Mouse (Mus musculus) midbrain, embryonic 11.5 days (tissue): Measurements from ENCODE around the gene Fgd4. TPM values are rescaled to one million over a fixed set of nuclear protein-coding genes. Genes with fewer than 3 reads are reported as not detected.

ENCODE experiments used
- ATAC-seq: fragments of 200-750 bp; cut with Nextera tagmentation; 2 replicates; pipeline ENCODE4 v1.8.0; 2017; ENCODE audit warnings: moderate TSS enrichment, moderate library complexity; ENCODE audit not compliant: low FRiP score
- DNase-seq: peaks from one replicate; pipeline ENCODE4 v3.0.0; 2015; ENCODE audit warnings: low spot score; ENCODE audit errors: missing footprints
- H3K27ac ChIP-seq: fragments of 300-500 bp; sonication (generic); 2 replicates; pipeline ENCODE4 v1.5.1; 2014; ENCODE audit warnings: low read depth, low read length
- H3K27me3 ChIP-seq: fragments of 300-500 bp; sonication (generic); 2 replicates; pipeline ENCODE4 v1.6.1; 2014; ENCODE audit warnings: mild to moderate bottlenecking, low read length, moderate library complexity, mixed read lengths; ENCODE audit not compliant: control insufficient read depth, insufficient read depth
- H3K36me3 ChIP-seq: fragments of 300-500 bp; sonication (generic); 2 replicates; pipeline ENCODE4 v1.6.1; 2014; ENCODE audit warnings: mild to moderate bottlenecking, low read length, moderate library complexity, mixed read lengths; ENCODE audit not compliant: control insufficient read depth, insufficient read depth
- H3K4me1 ChIP-seq: fragments of 300-500 bp; sonication (generic); 2 replicates; pipeline ENCODE4 v1.6.1; 2014; ENCODE audit warnings: low read length; ENCODE audit not compliant: control insufficient read depth, insufficient read depth
- H3K4me2 ChIP-seq: fragments of 300-500 bp; sonication (generic); 2 replicates; pipeline ENCODE4 v1.6.1; 2014; ENCODE audit warnings: mild to moderate bottlenecking, moderate library complexity
- H3K4me3 ChIP-seq: fragments of 300-500 bp; sonication (generic); 2 replicates; pipeline ENCODE4 v1.5.1; 2014; ENCODE audit warnings: low read depth, low read length
- H3K9ac ChIP-seq: fragments of 300-500 bp; sonication (generic); 2 replicates; pipeline ENCODE4 v1.6.1; 2014; ENCODE audit warnings: low read length
- H3K9me3 ChIP-seq: fragments of 300-500 bp; sonication (generic); 2 replicates; pipeline ENCODE4 v1.6.1; 2016; ENCODE audit warnings: low read length; ENCODE audit not compliant: control insufficient read depth
- WGBS: fragments of 180-500 bp; shearing (Covaris S2); extraction: QIAGEN DNeasy Blood & Tissue Kit; methylation state at CpG from one replicate; pipeline ENCODE4 v1.1.7; 2014; 5-methylcytosine and 5-hydroxymethylcytosine counted together
- polyA plus RNA-seq: library from polyadenylated mRNA; unstranded; fragments of >200 nt; fragmentation: Nextera tagmentation; extraction: Ambion mirVana; gene quantifications from 2 replicates; pipeline ENCODE4 v1.2.1, GENCODE M21; 2014

Gene Fgd4
- polyA plus RNA-seq, result 15.9 and 20.9 TPM in 2 replicates

GRCm38 (mm10) chr16:16600461-16600860 is at the start of gene Fgd4:
Fgd4 (minus strand) TSS chr16:16600549.
- peak within 1 kb of the TSS; percentile 97 for H3K4me2 ChIP-seq
- ATAC-seq (0 out of 2 replicates have a peak, but pooled peaks have one; percentile 8), DNase-seq (peak; percentile 85)
- H3K4me3 ChIP-seq, result peak within 1 kb of the TSS; percentile 72
- peaks cover 7% of the 10 kb centered on the region; the same call in 1 of the 2 replicates for H3K27me3 ChIP-seq
- H3K9me3 ChIP-seq, result no peaks in the 10 kb centered on the region
- H3K36me3 ChIP-seq, result no peaks in the 10 kb centered on the region
- H3K9ac ChIP-seq, result peak within 1 kb of the TSS; percentile 83
- H3K4me1 ChIP-seq, result peaks cover 8% of the 10 kb centered on the region
- no peak within 1 kb of the TSS for H3K27ac ChIP-seq
- 58% methylated on average over 5 of the region's 5 CpGs for WGBS

GRCm38 (mm10) chr16:16645148-16645547 is 44.8 kb upstream of the Fgd4 start:
- DNase-seq (no peak), ATAC-seq (no peak)
- no peak overlapping the region for H3K4me3 ChIP-seq
- no peak overlapping the region for H3K27ac ChIP-seq
- no peaks in the 10 kb centered on the region for H3K9me3 ChIP-seq
- H3K36me3 ChIP-seq, result no peaks in the 10 kb centered on the region
- H3K27me3 ChIP-seq, result no peaks in the 10 kb centered on the region
- H3K9ac ChIP-seq, result no peak overlapping the region
- no peaks in the 10 kb centered on the region for H3K4me1 ChIP-seq
- 89% methylated on average over 1 of the region's 1 CpGs for WGBS
- H3K4me2 ChIP-seq, result no peak overlapping the region

DNA sequence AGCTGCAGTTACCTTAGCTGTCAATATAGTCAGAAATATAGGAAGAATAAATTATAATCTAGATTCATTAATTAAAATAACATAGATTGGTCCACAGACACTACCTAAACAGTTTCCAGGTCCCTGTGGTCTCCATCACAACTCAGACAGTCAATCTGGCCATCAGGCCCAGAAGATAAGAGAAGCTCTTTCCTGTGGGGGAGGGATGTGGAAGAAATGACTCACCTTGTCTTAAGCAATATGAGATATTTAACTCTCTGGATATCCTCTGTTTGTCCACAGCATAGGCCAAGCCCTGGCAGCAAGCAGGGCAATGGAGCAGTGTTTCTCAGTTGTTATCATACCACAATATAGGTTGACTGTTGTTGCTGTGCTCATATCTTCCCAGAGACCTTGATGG is 33.4 kb upstream of the Fgd4 start:
- no peak overlapping the region for H3K4me2 ChIP-seq
- no peak overlapping the region for H3K9ac ChIP-seq
- H3K27ac ChIP-seq, result no peak overlapping the region
- H3K4me1 ChIP-seq, result no peaks in the 10 kb centered on the region
- H3K4me3 ChIP-seq, result no peak overlapping the region
- ATAC-seq, result no peak
- no peaks in the 10 kb centered on the region for H3K27me3 ChIP-seq
- no peak for DNase-seq
- H3K9me3 ChIP-seq, result no peaks in the 10 kb centered on the region
- no peaks in the 10 kb centered on the region for H3K36me3 ChIP-seq

GRCm38 (mm10) chr16:16599586-16600401 is 555 bp downstream of the Fgd4 start:
- Histone ChIP-seq H3K27ac (no peak overlapping the region), H3K4me3 (peak overlapping the region; percentile 72)
- WGBS, result under 1% methylated on average over 70 of the region's 77 CpGs

GRCm38 (mm10) chr16:16596582-16596981 is 3.8 kb downstream of the Fgd4 start:
- H3K27ac ChIP-seq, result no peak overlapping the region
- no peaks in the 10 kb centered on the region for H3K9me3 ChIP-seq
- ATAC-seq, result no peak
- H3K27me3 ChIP-seq, result peaks cover 7% of the 10 kb centered on the region; the same call in 1 of the 2 replicates
- H3K4me1 ChIP-seq, result peaks cover 8% of the 10 kb centered on the region
- DNase-seq, result no peak
- no peaks in the 10 kb centered on the region for H3K36me3 ChIP-seq
- no peak overlapping the region for H3K4me2 ChIP-seq
- H3K9ac ChIP-seq, result no peak overlapping the region
- H3K4me3 ChIP-seq, result no peak overlapping the region

More at GRCm38 (mm10) chr16:16599586-16600401, 555 bp downstream of the Fgd4 start:
- DNase-seq (peak; percentile 94), ATAC-seq (peak; percentile 91)
- H3K9me3 ChIP-seq, result no peaks in the 10 kb centered on the region
- no peaks in the 10 kb centered on the region for H3K36me3 ChIP-seq
- peak overlapping the region; percentile 83 for H3K9ac ChIP-seq
- H3K4me2 ChIP-seq, result peak overlapping the region; percentile 97
- H3K27me3 ChIP-seq, result peaks cover 7% of the 10 kb centered on the region; the same call in 1 of the 2 replicates
- peaks cover 8% of the 10 kb centered on the region for H3K4me1 ChIP-seq

DNA sequence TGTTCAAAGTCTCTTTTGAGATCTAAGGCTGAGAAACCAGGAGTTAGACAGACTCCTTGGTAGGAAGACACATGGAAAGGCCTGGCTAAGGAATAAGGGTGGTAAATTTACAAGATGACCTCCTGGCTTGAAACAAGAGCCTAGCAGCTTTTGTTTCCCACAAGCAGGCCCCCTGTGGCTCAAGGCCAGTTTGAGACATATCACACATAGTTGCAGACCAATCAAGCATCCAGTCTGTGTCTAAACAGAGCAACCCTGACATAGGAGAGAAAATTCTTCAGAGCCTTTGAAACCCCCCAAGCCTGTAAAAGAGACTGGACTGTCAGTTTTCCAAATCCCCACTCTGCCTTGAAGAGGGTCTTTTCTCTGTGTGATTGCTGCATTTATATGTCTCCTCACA is 7.7 kb downstream of the Fgd4 start:
- Histone ChIP-seq H3K4me3 (no peak overlapping the region), H3K27ac (no peak overlapping the region), H3K4me2 (no peak overlapping the region), H3K36me3 (no peaks in the 10 kb centered on the region), H3K4me1 (no peaks in the 10 kb centered on the region), H3K9ac (no peak overlapping the region), H3K9me3 (no peaks in the 10 kb centered on the region), H3K27me3 (no peaks in the 10 kb centered on the region)
- DNase-seq, result no peak
- no peak for ATAC-seq

GRCm38 (mm10) chr16:16584409-16585032 is 15.8 kb downstream of the Fgd4 start:
- Histone ChIP-seq H3K9me3 (no peaks in the 10 kb centered on the region), H3K27ac (no peak overlapping the region), H3K4me3 (no peak overlapping the region), H3K4me2 (no peak overlapping the region), H3K4me1 (no peaks in the 10 kb centered on the region), H3K9ac (no peak overlapping the region), H3K27me3 (no peaks in the 10 kb centered on the region), H3K36me3 (no peaks in the 10 kb centered on the region)
- WGBS, result 78% methylated on average over 4 of the region's 4 CpGs
- ATAC-seq, result peak; percentile 93
- peak; percentile 96 for DNase-seq

- Histone ChIP-seq H3K4me2 (no peak overlapping the region), H3K36me3 (no peaks in the 10 kb centered on the region), H3K27me3 (no peaks in the 10 kb centered on the region), H3K4me1 (no peaks in the 10 kb centered on the region), H3K9ac (no peak overlapping the region), H3K27ac (no peak overlapping the region), H3K9me3 (no peaks in the 10 kb centered on the region), H3K4me3 (no peak overlapping the region)
- DNase-seq, result no peak
- ATAC-seq, result no peak
These were observed 23.8 kb downstream of the Fgd4 start for GRCm38 (mm10) chr16:16576556-16576955.

- Histone ChIP-seq H3K9ac (no peak overlapping the region), H3K4me1 (no peaks in the 10 kb centered on the region), H3K27ac (no peak overlapping the region), H3K9me3 (no peaks in the 10 kb centered on the region), H3K4me2 (no peak overlapping the region), H3K27me3 (no peaks in the 10 kb centered on the region), H3K4me3 (no peak overlapping the region), H3K36me3 (no peaks in the 10 kb centered on the region)
- no peak for ATAC-seq
- DNase-seq, result no peak
These were observed 25.8 kb downstream of the Fgd4 start for GRCm38 (mm10) chr16:16574508-16574907.
